Mouse (Mus musculus) forebrain, embryonic 15.5 days (tissue): ENCODE data around the gene Gstm5. TPM values are rescaled to one million over a fixed set of nuclear protein-coding genes. Genes with fewer than 3 reads are reported as not detected.

Experiments used
- ATAC-seq: fragments of 200-750 bp; cut with Nextera tagmentation; replicated peaks from 2 replicates; pipeline ENCODE4 v1.8.0; 2017; ENCODE audit warnings: mild to moderate bottlenecking, moderate TSS enrichment, moderate library complexity
- H3K27ac ChIP-seq: fragments of 300-500 bp; sonication (generic); replicated peaks from 2 replicates; pipeline ENCODE4 v1.5.1; 2015; ENCODE audit warnings: mild to moderate bottlenecking, inconsistent platforms
- H3K27me3 ChIP-seq: fragments of 300-500 bp; sonication (generic); 2 replicates; pipeline ENCODE4 v1.6.1; 2015; ENCODE audit warnings: inconsistent platforms
- H3K36me3 ChIP-seq: fragments of 300-500 bp; sonication (generic); 2 replicates; pipeline ENCODE4 v1.6.1; 2015; ENCODE audit warnings: mild to moderate bottlenecking, inconsistent platforms
- H3K4me1 ChIP-seq: fragments of 300-500 bp; sonication (generic); 2 replicates; pipeline ENCODE4 v1.6.1; 2015; ENCODE audit warnings: inconsistent platforms
- H3K4me2 ChIP-seq: fragments of 300-500 bp; sonication (generic); replicated peaks from 2 replicates; pipeline ENCODE4 v1.6.1; 2015; ENCODE audit warnings: mild to moderate bottlenecking, inconsistent platforms
- H3K4me3 ChIP-seq: fragments of 300-500 bp; sonication (generic); 2 replicates; pipeline ENCODE4 v1.5.1; 2015; ENCODE audit warnings: mild to moderate bottlenecking, inconsistent platforms
- H3K9ac ChIP-seq: fragments of 300-500 bp; sonication (generic); replicated peaks from 2 replicates; pipeline ENCODE4 v1.6.1; 2015; ENCODE audit warnings: mild to moderate bottlenecking, inconsistent platforms
- H3K9me3 ChIP-seq: fragments of 300-500 bp; sonication (generic); 2 replicates; pipeline ENCODE4 v1.6.1; 2016; ENCODE audit warnings: inconsistent platforms
- WGBS: fragments of 180-500 bp; shearing (Covaris S2); methylation state at CpG from one replicate; pipeline ENCODE4 v1.1.7; 2015; ENCODE audit warnings: mixed read lengths; 5-methylcytosine and 5-hydroxymethylcytosine counted together
- polyA plus RNA-seq: library from polyadenylated mRNA; unstranded; fragments of >200 nt; fragmentation: Nextera tagmentation; extraction: Ambion mirVana; gene quantifications from 2 replicates; pipeline ENCODE4 v1.2.1, GENCODE M21; 2015

The Gstm5 gene
- polyA plus RNA-seq, 1 experiment from 2014 or later = 184 TPM

GRCm38 (mm10) chr3:107925335-107925734, 29.7 kb downstream of the Gstm5 start:
- H3K4me1 ChIP-seq = peaks cover 2% of the 10 kb centered on the region
- H3K27ac ChIP-seq = no peak overlapping the region
- H3K4me2 ChIP-seq = no peak overlapping the region
- no peak overlapping the region for H3K9ac ChIP-seq
- WGBS = 90% methylated on average over 3 of the region's 3 CpGs
- no peaks in the 10 kb centered on the region for H3K9me3 ChIP-seq
- H3K4me3 ChIP-seq = no peak overlapping the region
- no peaks in the 10 kb centered on the region for H3K36me3 ChIP-seq
- ATAC-seq = no peak
- H3K27me3 ChIP-seq = no peaks in the 10 kb centered on the region

GRCm38 (mm10) chr3:107927841-107928240, 32.2 kb downstream of the Gstm5 start:
- H3K4me2 ChIP-seq = no peak overlapping the region
- H3K27ac ChIP-seq = no peak overlapping the region
- H3K4me1 ChIP-seq = peaks cover 25% of the 10 kb centered on the region
- no peak overlapping the region for H3K9ac ChIP-seq
- 67% methylated on average over 3 of the region's 3 CpGs for WGBS
- no peak overlapping the region for H3K4me3 ChIP-seq
- H3K36me3 ChIP-seq = no peaks in the 10 kb centered on the region
- no peak for ATAC-seq
- H3K27me3 ChIP-seq = no peaks in the 10 kb centered on the region
- H3K9me3 ChIP-seq = no peaks in the 10 kb centered on the region

DNA sequence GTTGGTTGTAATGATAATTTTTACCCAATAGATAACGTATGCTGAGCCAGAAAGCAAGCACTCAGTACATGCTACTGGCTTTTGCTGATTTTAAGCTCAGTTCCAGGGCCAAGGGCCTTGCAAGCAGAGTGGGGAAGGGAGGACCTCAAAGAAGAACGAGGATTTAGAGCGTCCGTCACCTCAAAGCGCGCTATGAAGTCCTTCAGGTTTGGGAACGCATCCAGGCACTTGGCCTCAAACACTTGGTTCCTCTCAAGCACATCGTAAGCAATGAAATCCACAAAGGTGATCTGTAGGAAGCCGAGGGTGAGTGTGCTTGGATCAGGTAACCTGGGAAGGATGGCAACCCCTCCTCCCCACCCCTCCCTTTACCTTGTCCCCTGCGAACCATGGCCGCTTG, 33.1 kb downstream of the Gstm5 start:
- WGBS = 88% methylated on average over 11 of the region's 11 CpGs
- Histone ChIP-seq H3K4me1 (peaks cover 26% of the 10 kb centered on the region), H3K27ac (no peak overlapping the region), H3K27me3 (no peaks in the 10 kb centered on the region), H3K36me3 (no peaks in the 10 kb centered on the region), H3K9ac (no peak overlapping the region), H3K4me3 (no peak overlapping the region), H3K9me3 (no peaks in the 10 kb centered on the region), H3K4me2 (no peak overlapping the region)
- no peak for ATAC-seq

DNA sequence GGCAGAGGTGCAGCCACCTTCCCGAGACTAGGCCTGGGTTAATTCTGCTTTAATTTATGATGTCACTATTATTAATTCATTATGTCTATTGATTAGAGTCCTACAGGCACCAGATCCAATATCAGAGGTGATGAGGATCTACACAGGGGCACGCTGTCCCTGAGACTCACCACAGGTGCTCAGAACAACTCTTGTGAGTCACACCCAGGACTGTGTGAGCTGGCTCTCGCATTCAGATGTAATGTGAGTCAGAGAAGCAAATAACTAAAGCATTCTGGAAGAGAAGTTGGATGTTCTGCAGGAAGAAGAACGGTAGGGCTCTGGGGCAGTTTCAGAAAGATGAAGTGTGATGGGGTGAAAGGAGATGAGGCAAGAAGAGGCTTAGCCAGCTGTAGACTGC, 33.6 kb downstream of the Gstm5 start:
- Histone ChIP-seq H3K9me3 (no peaks in the 10 kb centered on the region), H3K4me2 (no peak overlapping the region), H3K27me3 (no peaks in the 10 kb centered on the region), H3K27ac (no peak overlapping the region), H3K36me3 (no peaks in the 10 kb centered on the region), H3K9ac (no peak overlapping the region), H3K4me3 (no peak overlapping the region), H3K4me1 (peaks cover 26% of the 10 kb centered on the region)
- 86% methylated on average over 4 of the region's 4 CpGs for WGBS
- ATAC-seq = no peak

- Histone ChIP-seq H3K4me3 (no peak overlapping the region), H3K4me2 (no peak overlapping the region), H3K36me3 (no peaks in the 10 kb centered on the region), H3K27me3 (no peaks in the 10 kb centered on the region), H3K4me1 (peaks cover 26% of the 10 kb centered on the region), H3K9ac (no peak overlapping the region), H3K9me3 (no peaks in the 10 kb centered on the region), H3K27ac (no peak overlapping the region)
- WGBS = 87% methylated on average over 4 of the region's 4 CpGs
- ATAC-seq = no peak
Measured at GRCm38 (mm10) chr3:107929731-107930130, 34.1 kb downstream of the Gstm5 start.

GRCm38 (mm10) chr3:107931134-107931533, 35.5 kb downstream of the Gstm5 start:
- ATAC-seq = no peak; the same call in 1 of the 2 replicates
- Histone ChIP-seq H3K9me3 (no peaks in the 10 kb centered on the region), H3K9ac (peak overlapping the region; percentile 37), H3K27ac (peak overlapping the region; percentile 85), H3K36me3 (no peaks in the 10 kb centered on the region), H3K4me1 (peaks cover 26% of the 10 kb centered on the region), H3K4me2 (peak overlapping the region; percentile 47), H3K4me3 (peak overlapping the region; percentile 39), H3K27me3 (no peaks in the 10 kb centered on the region)
- 55% methylated on average over 2 of the region's 2 CpGs for WGBS

GRCm38 (mm10) chr3:107931670-107932069, 36.0 kb downstream of the Gstm5 start, which contains the start of gene Gstm7:
TSS of gene Gstm7 (minus strand) at chr3:107931817.
- Histone ChIP-seq H3K27ac (peak within 1 kb of the TSS; percentile 85), H3K4me3 (peak within 1 kb of the TSS; percentile 39), H3K4me1 (peaks cover 26% of the 10 kb centered on the region), H3K36me3 (no peaks in the 10 kb centered on the region), H3K4me2 (peak within 1 kb of the TSS; percentile 47), H3K27me3 (no peaks in the 10 kb centered on the region), H3K9ac (peak within 1 kb of the TSS; percentile 37), H3K9me3 (no peaks in the 10 kb centered on the region)
- under 1% methylated on average over 10 of the region's 10 CpGs for WGBS
- peak; percentile 96 for ATAC-seq

DNA sequence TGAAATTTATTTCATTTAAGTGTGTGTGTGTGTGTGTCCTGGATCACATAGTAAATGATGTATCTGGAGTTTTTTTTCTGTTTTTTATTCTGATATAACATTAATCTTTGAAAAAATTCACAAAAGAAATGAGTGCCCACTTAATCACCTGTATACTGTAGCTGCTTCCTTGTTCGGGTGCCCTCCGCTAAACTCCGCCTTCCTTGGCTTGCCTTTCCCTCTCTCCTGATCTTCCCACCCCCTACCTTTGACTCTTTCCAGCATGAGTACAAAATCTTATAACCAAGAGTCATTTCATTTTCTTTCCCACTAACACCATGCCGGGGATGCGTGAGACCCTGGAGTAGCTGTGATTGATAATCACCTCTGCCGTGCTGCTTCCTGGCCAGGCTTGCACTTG, 36.5 kb downstream of the Gstm5 start:
- peaks cover 26% of the 10 kb centered on the region for H3K4me1 ChIP-seq
- no peak overlapping the region for H3K9ac ChIP-seq
- H3K4me3 ChIP-seq = no peak overlapping the region
- H3K4me2 ChIP-seq = no peak overlapping the region
- H3K27ac ChIP-seq = 0 out of 2 replicates have a peak overlapping the region, but pooled peaks have one; percentile 7
- H3K9me3 ChIP-seq = no peaks in the 10 kb centered on the region
- H3K36me3 ChIP-seq = no peaks in the 10 kb centered on the region
- H3K27me3 ChIP-seq = no peaks in the 10 kb centered on the region
- WGBS = 66% methylated on average over 6 of the region's 6 CpGs
- peak; percentile 12 for ATAC-seq

DNA sequence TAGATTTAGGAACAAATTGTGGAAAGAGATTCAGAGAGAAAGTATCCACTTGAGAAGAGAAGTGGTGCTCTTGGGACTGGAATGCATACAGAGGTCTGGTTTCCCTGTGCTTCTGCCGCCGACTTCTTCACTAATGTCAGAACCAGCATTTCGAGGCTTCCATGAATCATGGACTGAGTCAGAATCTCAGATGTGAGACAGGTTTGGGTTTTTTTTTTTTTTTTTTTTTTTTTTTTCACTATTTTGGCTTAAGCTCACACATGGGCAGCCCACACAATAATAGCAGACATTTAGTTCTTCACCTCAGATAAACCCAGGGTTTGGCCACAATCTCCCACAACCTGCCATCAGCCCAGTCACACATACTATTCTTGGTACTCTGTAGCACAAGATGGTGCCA, 39.6 kb downstream of the Gstm5 start:
- Histone ChIP-seq H3K36me3 (no peaks in the 10 kb centered on the region), H3K27ac (no peak overlapping the region), H3K4me1 (peaks cover 36% of the 10 kb centered on the region), H3K27me3 (no peaks in the 10 kb centered on the region), H3K9ac (no peak overlapping the region), H3K9me3 (no peaks in the 10 kb centered on the region), H3K4me2 (no peak overlapping the region), H3K4me3 (no peak overlapping the region)
- ATAC-seq = no peak
- WGBS = 91% methylated on average over 3 of the region's 3 CpGs

DNA sequence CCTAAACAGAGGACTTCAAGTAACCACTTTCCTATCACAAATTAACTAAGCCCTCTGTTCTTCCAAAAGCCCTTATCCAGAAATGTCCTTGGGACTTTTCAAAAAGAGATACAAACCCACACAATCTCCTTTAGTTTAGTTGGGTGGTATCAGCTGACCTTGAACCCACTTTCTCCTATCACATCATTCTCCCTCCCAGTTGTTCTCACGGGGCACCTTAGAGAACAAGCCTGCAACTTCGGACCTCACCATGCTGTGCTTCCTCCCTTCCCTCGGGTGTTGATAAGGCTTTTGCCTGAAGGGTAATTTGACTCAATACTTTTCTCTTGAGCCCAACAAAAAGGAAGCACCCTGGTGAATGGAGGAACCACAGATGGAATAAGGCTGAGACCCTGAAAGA, 40.3 kb downstream of the Gstm5 start:
- no peaks in the 10 kb centered on the region for H3K9me3 ChIP-seq
- WGBS = 61% methylated on average over 3 of the region's 3 CpGs
- no peak for ATAC-seq
- H3K4me1 ChIP-seq = peaks cover 34% of the 10 kb centered on the region
- H3K4me2 ChIP-seq = no peak overlapping the region
- no peak overlapping the region for H3K4me3 ChIP-seq
- no peaks in the 10 kb centered on the region for H3K36me3 ChIP-seq
- H3K9ac ChIP-seq = no peak overlapping the region
- H3K27me3 ChIP-seq = no peaks in the 10 kb centered on the region
- H3K27ac ChIP-seq = no peak overlapping the region

GRCm38 (mm10) chr3:107939403-107939802, 43.8 kb downstream of the Gstm5 start:
- Histone ChIP-seq H3K27me3 (no peaks in the 10 kb centered on the region), H3K9me3 (no peaks in the 10 kb centered on the region), H3K27ac (no peak overlapping the region), H3K4me2 (no peak overlapping the region), H3K9ac (no peak overlapping the region), H3K36me3 (no peaks in the 10 kb centered on the region), H3K4me3 (no peak overlapping the region), H3K4me1 (peaks cover 20% of the 10 kb centered on the region; the same call in 1 of the 2 replicates)
- WGBS = 46% methylated on average over 3 of the region's 3 CpGs
- ATAC-seq = no peak

- 65% methylated on average over 4 of the region's 4 CpGs for WGBS
Measured at GRCm38 (mm10) chr3:107939830-107940229, 44.2 kb downstream of the Gstm5 start.

GRCm38 (mm10) chr3:107940524-107940923, 44.9 kb downstream of the Gstm5 start:
- Histone ChIP-seq H3K4me3 (no peak overlapping the region), H3K27ac (no peak overlapping the region)

More at GRCm38 (mm10) chr3:107939830-107940229, 44.2 kb downstream of the Gstm5 start:
- H3K9ac ChIP-seq = no peak overlapping the region
- no peak overlapping the region for H3K27ac ChIP-seq
- no peak overlapping the region for H3K4me3 ChIP-seq
- H3K4me1 ChIP-seq = peaks cover 20% of the 10 kb centered on the region; the same call in 1 of the 2 replicates
- H3K9me3 ChIP-seq = no peaks in the 10 kb centered on the region
- H3K36me3 ChIP-seq = no peaks in the 10 kb centered on the region
- H3K27me3 ChIP-seq = no peaks in the 10 kb centered on the region
- H3K4me2 ChIP-seq = no peak overlapping the region
- no peak for ATAC-seq

More at GRCm38 (mm10) chr3:107940524-107940923, 44.9 kb downstream of the Gstm5 start:
- no peak for ATAC-seq
- Histone ChIP-seq H3K27me3 (no peaks in the 10 kb centered on the region), H3K4me2 (no peak overlapping the region), H3K4me1 (peaks cover 20% of the 10 kb centered on the region; the same call in 1 of the 2 replicates), H3K36me3 (no peaks in the 10 kb centered on the region), H3K9me3 (no peaks in the 10 kb centered on the region), H3K9ac (no peak overlapping the region)
- WGBS = 79% methylated on average over 7 of the region's 7 CpGs
